Mouse (Mus musculus) ovary, postnatal 10 days (tissue): ENCODE data around the gene Bicdl2.
A peak's percentile ranks its signal among the peaks of the same experiment; 100 is the strongest.

Experiments used
- DNase-seq: peaks from one replicate; pipeline ENCODE4 v3.0.0; 2022; ENCODE audit warnings: low spot score

Gene Bicdl2

DNA sequence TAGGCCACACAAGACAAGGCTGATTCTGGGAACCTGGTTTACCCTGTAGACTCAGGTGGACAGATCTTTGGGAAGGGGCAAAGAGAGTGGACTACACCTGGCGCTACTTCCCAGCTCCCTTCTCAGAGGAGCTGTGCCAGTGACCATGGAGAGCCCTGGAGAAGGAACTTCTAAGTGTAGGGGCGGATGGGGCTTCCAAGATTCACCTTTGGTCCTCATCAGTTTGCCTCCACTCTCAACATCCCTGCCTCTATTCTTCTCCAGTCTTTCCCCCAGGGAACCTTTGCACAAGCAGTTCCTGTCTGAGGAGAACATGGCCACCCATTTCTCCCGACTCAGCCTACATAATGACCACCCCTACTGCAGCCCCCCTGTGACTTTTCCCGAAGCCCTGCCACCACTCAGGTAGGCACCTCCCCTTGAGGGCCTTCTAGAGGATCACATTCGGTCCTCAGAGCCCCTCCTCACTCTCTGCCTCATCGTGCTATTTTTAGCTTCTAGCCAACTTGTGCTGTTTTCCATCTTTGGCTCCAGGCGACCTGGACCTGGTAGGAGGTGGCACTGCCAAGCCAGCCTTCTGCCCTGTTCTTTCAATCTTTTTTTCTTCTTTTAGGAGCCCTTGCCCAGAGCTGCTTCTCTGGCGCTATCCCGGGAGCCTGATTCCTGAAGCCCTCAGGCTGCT lies 14.1 kb downstream of the Bicdl2 start:
- DNase-seq, result no peak

DNA sequence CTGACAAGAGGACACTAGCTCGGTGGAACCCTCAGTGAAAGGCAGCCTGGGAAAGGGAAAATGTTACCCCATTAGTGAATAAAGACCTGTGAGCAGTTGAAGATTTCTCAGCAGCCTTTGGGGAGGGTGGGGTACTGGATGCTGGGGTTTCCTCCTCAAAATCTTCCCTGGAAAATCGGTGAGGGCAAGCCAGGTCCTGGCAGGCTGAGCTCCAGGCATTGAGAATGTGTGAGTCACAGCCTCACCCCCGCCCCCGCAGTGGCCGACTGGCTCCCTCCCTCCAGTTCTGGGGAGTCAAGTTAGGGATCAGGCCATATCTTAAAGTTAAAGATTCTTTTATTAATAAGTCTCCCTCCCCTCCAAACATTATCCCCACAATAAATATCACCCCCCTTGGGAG lies 14.8 kb downstream of the Bicdl2 start:
- DNase-seq, result peak; percentile 18

DNA sequence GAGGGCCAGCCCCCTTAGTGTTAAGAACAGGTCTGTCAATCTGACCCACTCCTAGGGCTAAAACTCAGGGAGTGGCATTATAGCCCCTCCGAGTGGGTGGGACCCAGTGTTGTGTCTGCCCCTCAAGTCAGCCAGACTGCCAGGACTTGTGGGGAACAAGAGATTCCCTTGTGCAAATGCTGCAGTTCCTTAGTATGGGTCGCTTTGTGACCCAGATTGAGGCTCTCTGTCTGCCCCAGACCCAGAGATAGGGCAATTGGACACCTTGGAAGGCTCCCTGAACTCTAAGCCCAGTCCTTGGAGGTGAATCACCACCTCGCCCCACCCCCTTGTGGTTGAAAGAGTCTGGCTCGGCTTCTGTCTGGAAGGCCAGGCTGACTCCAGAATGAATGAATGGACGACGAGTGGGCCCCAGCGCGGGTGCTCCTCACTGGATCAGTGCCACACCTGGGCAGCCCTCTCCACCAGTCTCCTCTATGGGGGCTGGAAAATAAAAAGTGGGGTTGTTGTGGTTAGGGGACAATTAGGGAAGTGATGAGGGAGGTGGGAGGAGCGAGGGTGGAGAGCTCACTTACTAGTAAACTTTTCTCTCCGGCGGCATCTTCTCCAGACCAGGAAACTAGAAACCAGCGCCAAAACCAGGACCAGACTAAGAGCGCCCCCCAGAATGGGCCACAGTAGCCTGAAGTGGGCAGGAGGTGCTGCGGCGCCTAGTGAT lies 15.4 kb downstream of the Bicdl2 start:
- DNase-seq, result peak; percentile 7

- no peak for DNase-seq
These were observed 16.2 kb downstream of the Bicdl2 start for GRCm38 (mm10) chr17:23676473-23677031.

DNA sequence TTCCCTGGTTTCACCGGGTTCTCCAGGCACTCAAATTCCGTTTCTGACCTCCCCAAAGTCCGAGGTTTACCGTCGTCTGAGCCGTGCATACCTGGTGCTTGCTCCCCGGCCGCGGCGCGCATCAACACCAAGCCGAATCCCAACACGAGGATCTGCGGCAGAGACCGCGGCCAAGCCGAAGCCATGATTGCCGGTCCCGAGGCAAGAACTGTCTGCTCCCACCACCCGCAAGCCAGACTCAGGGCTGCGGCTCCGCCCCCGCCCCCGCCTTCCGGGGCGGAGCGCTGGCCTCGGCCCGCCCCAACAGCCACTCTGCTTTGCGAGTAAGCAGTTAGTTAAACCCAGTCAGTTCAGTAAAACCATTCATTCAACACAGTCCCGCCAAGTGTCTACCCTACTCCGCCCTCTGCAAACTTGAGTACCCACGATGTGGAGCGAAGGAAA lies 17.0 kb downstream of the Bicdl2 start, which contains the start of gene Tnfrsf12a:
Gene Tnfrsf12a, minus strand, starts transcription at position 233 of the 444 bp plus-strand sequence.
- DNase-seq, result peak; percentile 56

- DNase-seq, result no peak
These were observed 19.0 kb downstream of the Bicdl2 start, which contains the start of gene Cldn6 for GRCm38 (mm10) chr17:23679127-23679835. Gene Cldn6, plus strand, starts transcription at chr17:23679249.

GRCm38 (mm10) chr17:23680336-23680735 lies 20.0 kb downstream of the Bicdl2 start:
- no peak for DNase-seq

GRCm38 (mm10) chr17:23681086-23681485 lies 20.8 kb downstream of the Bicdl2 start:
- no peak for DNase-seq

DNA sequence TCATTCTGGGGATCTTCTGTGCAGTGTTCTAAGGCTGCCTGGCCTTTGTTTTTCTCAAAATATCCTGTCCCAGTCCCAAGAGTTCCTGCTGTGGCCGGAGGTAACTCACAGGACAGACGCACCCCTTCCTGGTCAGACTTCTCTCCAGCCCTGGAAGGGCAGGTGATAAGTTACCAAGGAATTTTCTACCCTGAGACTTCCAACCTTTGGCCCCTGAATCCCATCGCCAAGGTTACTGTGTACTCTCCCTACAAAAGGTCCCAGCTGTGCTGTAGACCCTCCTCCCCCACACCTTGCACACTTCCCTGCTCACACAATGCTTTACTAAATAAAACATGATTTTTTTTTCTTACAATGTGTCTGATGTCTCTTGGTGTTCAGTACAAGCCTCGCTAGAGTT lies 21.8 kb downstream of the Bicdl2 start:
- no peak for DNase-seq

GRCm38 (mm10) chr17:23682530-23682929 lies 22.2 kb downstream of the Bicdl2 start:
- no peak for DNase-seq

- DNase-seq, result no peak
These were observed 22.9 kb downstream of the Bicdl2 start for GRCm38 (mm10) chr17:23683226-23683625.

DNA sequence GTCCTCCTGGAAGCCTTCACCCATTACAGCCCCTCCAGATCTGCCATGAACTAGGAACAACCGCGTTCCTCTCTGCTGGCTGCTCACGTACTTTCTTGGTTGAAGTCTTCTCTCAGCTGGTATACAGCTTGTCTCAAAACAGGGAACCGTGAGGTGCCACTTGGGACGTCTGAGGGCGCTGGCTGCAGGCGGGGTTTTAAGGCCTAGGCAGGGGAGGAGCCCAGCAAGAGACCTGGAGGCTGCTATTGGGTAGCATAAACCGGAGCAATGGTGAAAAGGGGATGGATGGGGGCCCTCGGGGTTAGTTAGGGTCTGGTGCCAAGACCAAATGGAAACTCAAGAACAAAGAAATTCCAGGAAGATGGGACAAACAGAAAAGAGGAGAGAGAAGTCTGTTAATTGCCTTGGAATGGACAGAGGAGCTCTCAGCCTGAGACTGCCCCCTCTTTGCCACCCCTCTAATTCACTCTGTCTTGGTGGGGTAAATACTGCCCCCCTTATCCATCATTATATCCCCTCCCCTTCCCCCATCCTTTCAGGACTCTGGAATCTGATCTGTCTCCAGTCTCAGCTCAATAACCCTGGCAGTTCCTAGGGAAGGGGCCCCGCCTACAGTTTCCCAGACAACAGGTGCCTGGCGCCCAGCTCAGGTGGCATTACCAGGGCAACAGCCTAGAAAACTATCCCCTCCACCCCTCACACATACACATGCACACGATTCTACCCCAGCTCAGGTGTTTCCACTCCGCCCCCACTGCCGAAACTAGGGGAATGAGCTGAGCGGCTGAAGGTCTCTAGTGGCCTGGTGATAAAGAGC lies 23.8 kb downstream of the Bicdl2 start, which contains the start of gene Cldn9:
Gene Cldn9, minus strand, starts transcription at position 171 of the 817 bp plus-strand sequence.
- no peak for DNase-seq

DNA sequence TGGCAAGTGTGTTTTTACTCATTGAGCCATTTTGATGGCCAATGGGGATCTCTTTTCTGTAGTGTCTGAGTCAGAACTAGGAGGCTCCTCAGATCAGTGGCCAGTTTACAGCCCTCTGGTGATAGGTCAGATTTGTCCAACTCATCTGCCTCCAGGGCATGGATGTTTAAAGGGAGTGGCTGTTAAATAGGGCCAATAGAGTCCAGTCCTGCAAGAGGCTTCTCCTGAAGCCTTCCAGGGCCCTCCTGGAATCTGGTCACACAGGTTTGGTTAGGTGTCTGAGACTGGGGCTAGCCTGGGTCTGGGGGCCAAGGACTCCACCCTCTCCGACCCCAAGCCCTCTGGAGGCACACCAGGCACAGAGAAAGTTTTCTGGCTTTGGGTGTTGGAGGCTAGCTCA lies 34.2 kb downstream of the Bicdl2 start:
- no peak for DNase-seq

DNA sequence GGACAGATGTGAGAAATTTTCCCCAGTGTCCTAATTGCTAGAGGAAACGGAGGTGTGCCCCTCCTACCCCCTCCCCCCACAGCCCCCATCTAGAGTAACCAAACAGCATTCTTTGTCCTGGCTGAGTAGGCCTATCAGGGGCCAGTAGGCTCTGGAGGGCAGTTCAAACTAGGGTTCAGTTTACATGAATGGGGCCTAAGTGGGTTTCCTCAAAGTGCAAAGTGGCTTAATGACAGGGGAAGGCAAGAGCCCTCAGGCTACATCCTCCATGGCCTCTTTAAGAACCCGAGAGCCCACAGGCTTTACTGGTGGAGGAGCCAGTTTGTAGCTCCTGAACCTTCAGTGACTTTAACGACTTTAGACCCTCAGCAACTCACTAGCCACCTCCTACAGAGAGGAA lies 35.5 kb downstream of the Bicdl2 start:
- DNase-seq, result no peak

DNA sequence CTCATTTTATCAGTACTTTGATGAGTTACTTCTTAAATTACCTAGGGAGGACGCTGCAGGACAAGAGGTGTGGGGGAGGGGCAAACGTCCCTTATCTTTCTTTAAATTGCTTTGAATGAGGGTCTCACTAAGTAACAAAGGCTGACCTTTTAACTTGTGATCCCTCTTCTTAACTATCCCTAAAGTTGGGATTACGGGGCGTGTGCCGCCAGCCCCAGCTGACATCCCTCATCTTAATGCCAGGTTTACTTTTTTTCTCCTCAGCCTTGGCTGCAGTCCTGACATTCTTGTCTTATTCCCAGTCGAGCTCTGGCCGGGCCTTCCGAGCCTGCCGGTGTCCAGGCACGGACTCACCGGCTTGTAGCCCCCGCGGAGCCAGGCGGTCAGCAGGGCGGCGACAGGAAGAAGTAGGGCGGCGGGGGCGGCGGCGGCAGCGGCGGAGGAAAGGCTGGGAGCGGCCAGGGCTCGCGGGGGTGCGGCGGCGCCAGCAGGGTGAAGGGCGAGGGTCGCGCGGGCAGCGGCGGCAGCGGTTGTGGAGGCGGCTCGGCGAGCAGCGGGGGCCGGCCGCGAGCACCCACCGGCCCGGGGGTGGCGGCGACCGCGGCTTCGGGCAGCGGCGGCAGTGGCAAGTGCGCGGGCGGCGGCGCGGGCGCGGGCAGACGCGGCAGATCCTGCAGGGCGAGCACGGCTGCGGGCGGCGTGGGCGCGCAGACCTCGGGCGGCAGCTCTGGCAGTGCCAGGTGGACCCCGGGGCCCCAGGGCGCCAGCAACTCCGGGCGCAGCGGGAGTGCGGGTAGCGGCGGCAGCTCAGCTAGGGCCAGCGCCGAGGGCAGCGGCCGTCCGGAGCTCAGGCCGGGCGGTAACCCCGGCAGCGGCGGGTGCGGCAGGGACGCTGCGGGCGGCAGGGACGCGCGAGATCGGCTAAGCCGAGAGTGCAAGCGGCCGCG lies 39.1 kb downstream of the Bicdl2 start:
- DNase-seq, result no peak

- DNase-seq, result peak; percentile 60
These were observed 39.8 kb downstream of the Bicdl2 start for GRCm38 (mm10) chr17:23700079-23700478.

GRCm38 (mm10) chr17:23703301-23703700 lies 43.0 kb downstream of the Bicdl2 start:
- DNase-seq, result no peak

GRCm38 (mm10) chr17:23704741-23705140 lies 44.4 kb downstream of the Bicdl2 start:
- no peak for DNase-seq

GRCm38 (mm10) chr17:23705525-23706104 lies 45.3 kb downstream of the Bicdl2 start:
- no peak for DNase-seq

- DNase-seq, result peak; percentile 35
These were observed 45.9 kb downstream of the Bicdl2 start for GRCm38 (mm10) chr17:23706212-23706611.
